Mouse (Mus musculus) adipose tissue, adult 10 weeks (tissue): ENCODE measurements around the gene Ext2. TPM values are rescaled to one million over a fixed set of nuclear protein-coding genes. Genes with fewer than 3 reads are reported as not detected.

Experiments
- polyA plus RNA-seq: library from polyadenylated mRNA; stranded (reverse); fragments of 350-450 nt; fragmentation: Illumina TruSeq; extraction: RNeasy Lipid Tissue Mini Kit (QIAGEN cat#74804); gene quantifications from one replicate; pipeline ENCODE4 v1.2.3, GENCODE M21; 2014; ENCODE audit warnings: low read depth, low replicate concordance

Gene Ext2
- polyA plus RNA-seq = 46.1 TPM

DNA sequence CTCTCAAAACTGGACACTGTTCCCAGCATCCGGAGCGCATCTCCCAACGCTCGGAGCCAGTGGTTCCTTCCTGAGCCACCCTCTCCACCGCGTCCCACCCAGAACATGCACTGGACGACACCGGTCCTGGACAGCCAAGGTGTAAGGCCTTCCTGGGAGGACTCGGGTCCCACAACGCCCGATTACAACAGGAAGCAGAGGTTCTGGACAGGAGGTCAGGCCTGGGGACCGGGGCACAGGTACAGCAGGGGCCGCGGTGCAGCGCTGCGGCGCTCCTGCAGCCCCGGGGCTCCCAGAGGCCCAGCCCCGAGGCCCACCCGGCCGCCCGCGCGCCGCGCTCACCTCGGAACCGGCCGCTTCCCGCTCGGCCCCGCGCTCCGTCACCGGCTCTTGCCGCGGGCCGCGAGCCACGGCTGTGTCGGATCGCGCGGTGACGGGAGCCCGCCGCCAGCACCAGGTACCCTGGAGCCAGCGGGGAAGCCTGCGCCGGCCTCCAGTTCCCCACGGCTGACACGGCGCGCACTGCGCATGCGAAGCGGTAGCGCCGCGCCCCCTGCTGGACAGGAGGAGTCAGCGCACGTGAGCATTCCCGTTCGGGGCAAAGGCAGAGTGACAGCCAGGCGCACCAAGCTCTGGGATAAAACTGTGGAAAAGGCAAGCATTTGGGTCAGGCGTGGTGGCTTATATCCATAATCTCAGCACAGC lies at the start of gene Ext2:
Ext2 (minus strand) TSS at position 524 of the 705 bp plus-strand sequence.

DNA sequence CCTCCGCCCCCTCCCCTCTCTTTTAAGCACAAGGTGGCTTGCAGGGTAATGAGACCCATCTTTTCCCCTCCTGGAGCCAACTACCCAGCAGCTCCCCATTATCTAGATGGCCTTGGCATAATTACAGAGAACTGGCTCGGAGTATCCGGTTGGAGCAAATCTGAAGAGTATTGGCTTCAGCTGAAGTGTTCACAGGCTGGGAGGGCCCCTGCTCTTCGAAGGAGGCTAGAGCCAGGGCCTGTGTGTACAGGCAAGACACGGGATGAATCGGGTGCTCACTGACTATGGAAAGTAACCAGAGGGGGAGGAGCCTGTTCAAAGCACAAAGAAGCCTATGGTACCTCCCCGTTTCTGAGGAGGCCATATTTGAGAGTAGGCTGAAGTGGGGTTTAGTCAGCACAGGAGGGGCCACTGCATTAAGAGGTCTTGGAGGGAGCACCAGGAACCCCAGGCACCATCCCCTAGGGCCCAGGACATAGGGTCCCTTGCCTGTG lies 46.8 kb upstream of the Ext2 start, which contains the start of gene Accsl:
Accsl (minus strand) TSS at position 51 of the 494 bp plus-strand sequence.

DNA sequence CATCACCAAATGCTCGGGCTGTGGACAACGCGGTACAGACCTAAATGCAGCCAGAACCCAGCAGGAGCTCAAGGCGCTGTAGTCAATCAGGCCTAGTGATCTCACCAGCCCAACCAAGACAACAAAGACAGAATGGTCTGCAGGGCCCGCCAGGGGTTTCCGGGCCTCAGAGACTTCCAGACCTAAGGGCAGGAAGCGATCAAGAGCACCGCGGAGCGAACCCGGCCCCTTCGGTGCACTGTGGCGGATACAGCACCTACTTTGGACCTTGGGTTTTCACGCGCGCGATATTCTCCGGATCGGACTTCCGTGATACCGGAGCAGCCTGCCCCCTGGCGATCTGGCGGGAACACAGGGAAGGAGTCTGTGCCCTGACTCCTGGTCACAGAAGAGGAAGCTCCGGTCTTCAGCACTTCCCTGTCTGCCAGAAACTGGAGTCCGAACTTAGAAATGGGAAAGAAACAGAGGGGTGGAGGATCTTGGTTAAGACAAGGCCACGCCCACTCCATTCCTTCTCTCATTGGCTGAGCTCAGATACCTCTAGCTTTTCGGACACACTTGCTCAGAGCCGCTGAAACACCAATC lies 27.2 kb upstream of the Ext2 start, which contains the start of gene Accs:
Accs (minus strand) TSS at position 439 of the 585 bp plus-strand sequence.

Other genes starting within 250 kb of the Ext2 start
- 0.32 TPM for gene Alx4, start 180.2 kb downstream of the Ext2 start, polyA plus RNA-seq
- 13.6 TPM for gene Accs, start 27.4 kb upstream of the Ext2 start, polyA plus RNA-seq
- 0.84 TPM for gene Accsl, start 46.6 kb upstream of the Ext2 start, polyA plus RNA-seq
- gene Gm13889, start 134.6 kb upstream of the Ext2 start, polyA plus RNA-seq = 7.4 TPM
- gene Gm27027, start 173.8 kb upstream of the Ext2 start, polyA plus RNA-seq = not detected
- gene Alkbh3, start 188.2 kb upstream of the Ext2 start, polyA plus RNA-seq = 36.8 TPM